Mouse (Mus musculus) heart, embryonic 12.5 days (tissue): ENCODE measurements around the gene Trpv4. TPM values are rescaled to one million over a fixed set of nuclear protein-coding genes. Genes with fewer than 3 reads are reported as not detected.

Experiments
- ATAC-seq: fragments of 200-750 bp; cut with Nextera tagmentation; 2 replicates; pipeline ENCODE4 v1.8.0; 2017; ENCODE audit warnings: moderate TSS enrichment, moderate library complexity; ENCODE audit not compliant: insufficient number of reproducible peaks, low FRiP score
- H3K27ac ChIP-seq: fragments of 300-500 bp; sonication (generic); 2 replicates; pipeline ENCODE4 v1.5.1; 2016; ENCODE audit warnings: mild to moderate bottlenecking, moderate library complexity; ENCODE audit not compliant: poor library complexity, severe bottlenecking
- H3K27me3 ChIP-seq: fragments of 300-500 bp; sonication (generic); replicated peaks from 2 replicates; pipeline ENCODE4 v1.6.1; 2016; ENCODE audit warnings: mild to moderate bottlenecking, moderate library complexity
- H3K36me3 ChIP-seq: fragments of 300-500 bp; sonication (generic); 2 replicates; pipeline ENCODE4 v1.6.1; 2016; ENCODE audit warnings: mild to moderate bottlenecking, moderate library complexity
- H3K4me1 ChIP-seq: fragments of 300-500 bp; sonication (generic); replicated peaks from 2 replicates; pipeline ENCODE4 v1.6.1; 2016; ENCODE audit warnings: mild to moderate bottlenecking
- H3K4me2 ChIP-seq: fragments of 300-500 bp; sonication (generic); 2 replicates; pipeline ENCODE4 v1.6.1; 2016; ENCODE audit warnings: mild to moderate bottlenecking, moderate library complexity
- H3K4me3 ChIP-seq: fragments of 300-500 bp; sonication (generic); 2 replicates; pipeline ENCODE4 v1.5.1; 2016; ENCODE audit warnings: mild to moderate bottlenecking
- H3K9ac ChIP-seq: fragments of 300-500 bp; sonication (generic); 2 replicates; pipeline ENCODE4 v1.6.1; 2016; ENCODE audit warnings: mild to moderate bottlenecking, moderate library complexity
- H3K9me3 ChIP-seq: fragments of 300-500 bp; sonication (generic); replicated peaks from 2 replicates; pipeline ENCODE4 v1.6.1; 2016; ENCODE audit warnings: mild to moderate bottlenecking, moderate library complexity
- WGBS: fragments of 180-500 bp; shearing (Covaris S2); methylation state at CpG from one replicate; pipeline ENCODE4 v1.1.7; 2016; 5-methylcytosine and 5-hydroxymethylcytosine counted together
- polyA plus RNA-seq: library from polyadenylated mRNA; unstranded; fragments of >200 nt; fragmentation: Nextera tagmentation; extraction: Ambion mirVana; gene quantifications from 2 replicates; pipeline ENCODE4 v1.2.1, GENCODE M21; 2016

The Trpv4 gene
- polyA plus RNA-seq, 1 experiment from 2014 or later: 0.95 TPM

GRCm38 (mm10) chr5:114588416-114588815 is 69.8 kb downstream of the Trpv4 start:
- 45% methylated on average over 10 of the region's 10 CpGs for WGBS
- Histone ChIP-seq H3K4me3 (no peak overlapping the region), H3K36me3 (no peaks in the 10 kb centered on the region), H3K27ac (no peak overlapping the region), H3K9me3 (no peaks in the 10 kb centered on the region), H3K4me2 (no peak overlapping the region), H3K4me1 (peaks cover 36% of the 10 kb centered on the region), H3K9ac (no peak overlapping the region), H3K27me3 (peaks cover 53% of the 10 kb centered on the region)
- ATAC-seq: no peak

DNA sequence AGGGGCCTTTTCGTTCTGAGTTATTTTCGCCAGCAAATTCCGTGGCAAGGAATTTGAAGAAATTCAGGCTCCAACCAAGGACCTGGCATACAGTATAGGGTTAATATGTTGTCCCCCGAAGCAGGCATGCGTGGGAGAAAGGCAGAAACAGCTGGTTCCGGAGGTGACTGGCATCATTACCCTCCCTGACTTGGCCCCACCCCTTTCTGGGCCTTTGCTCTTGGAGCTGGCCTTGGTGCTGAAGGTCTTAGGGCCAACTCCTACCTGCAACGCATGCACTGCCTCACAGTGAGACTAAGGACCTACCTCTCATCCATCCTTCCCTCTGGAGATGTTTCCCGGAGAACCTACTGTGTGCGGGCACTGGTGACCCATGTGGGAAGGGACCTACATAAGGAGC is 70.3 kb downstream of the Trpv4 start:
- peaks cover 53% of the 10 kb centered on the region for H3K27me3 ChIP-seq
- no peak overlapping the region for H3K4me2 ChIP-seq
- H3K27ac ChIP-seq: no peak overlapping the region
- WGBS: 37% methylated on average over 9 of the region's 9 CpGs
- no peaks in the 10 kb centered on the region for H3K9me3 ChIP-seq
- no peak for ATAC-seq
- no peaks in the 10 kb centered on the region for H3K36me3 ChIP-seq
- peaks cover 36% of the 10 kb centered on the region for H3K4me1 ChIP-seq
- H3K4me3 ChIP-seq: no peak overlapping the region
- H3K9ac ChIP-seq: no peak overlapping the region

DNA sequence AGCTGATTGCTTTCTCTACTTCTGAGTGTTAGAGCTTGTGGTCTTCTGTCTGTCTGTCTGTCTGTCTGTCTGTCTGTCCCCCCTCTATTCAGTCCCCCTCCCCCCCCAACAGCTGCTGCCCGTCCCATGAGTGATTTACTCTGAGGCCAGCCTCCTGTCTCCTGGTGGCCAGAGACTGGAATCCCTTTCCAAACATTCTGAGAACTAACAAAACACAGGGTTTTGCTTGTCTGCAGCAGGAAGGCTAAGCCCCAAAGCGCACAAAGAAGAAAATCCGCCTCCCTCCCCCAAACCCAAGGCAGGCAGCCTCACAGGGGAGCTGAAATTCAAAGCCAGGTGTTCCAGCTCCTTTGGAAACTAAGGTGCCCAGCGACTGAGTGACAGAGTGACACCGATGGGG is 72.5 kb downstream of the Trpv4 start:
- peaks cover 17% of the 10 kb centered on the region for H3K4me1 ChIP-seq
- no peak overlapping the region for H3K27ac ChIP-seq
- no peaks in the 10 kb centered on the region for H3K36me3 ChIP-seq
- 20% methylated on average over 5 of the region's 5 CpGs for WGBS
- ATAC-seq: no peak
- H3K9ac ChIP-seq: no peak overlapping the region
- H3K9me3 ChIP-seq: no peaks in the 10 kb centered on the region
- no peak overlapping the region for H3K4me3 ChIP-seq
- H3K27me3 ChIP-seq: peaks cover 43% of the 10 kb centered on the region
- no peak overlapping the region for H3K4me2 ChIP-seq

- 0 out of 2 replicates have a peak, but pooled peaks cover 6% of the 10 kb centered on the region for H3K4me1 ChIP-seq
- no peak overlapping the region for H3K4me3 ChIP-seq
- 69% methylated on average over 14 of the region's 14 CpGs for whole genome bisulfite sequencing
- peaks cover 42% of the 10 kb centered on the region for H3K27me3 ChIP-seq
- H3K9ac ChIP-seq: no peak overlapping the region
- H3K36me3 ChIP-seq: no peaks in the 10 kb centered on the region
- no peak overlapping the region for H3K4me2 ChIP-seq
- no peak overlapping the region for H3K27ac ChIP-seq
- no peaks in the 10 kb centered on the region for H3K9me3 ChIP-seq
- ATAC-seq: no peak
Observed at GRCm38 (mm10) chr5:114584293-114585104, 73.7 kb downstream of the Trpv4 start.

DNA sequence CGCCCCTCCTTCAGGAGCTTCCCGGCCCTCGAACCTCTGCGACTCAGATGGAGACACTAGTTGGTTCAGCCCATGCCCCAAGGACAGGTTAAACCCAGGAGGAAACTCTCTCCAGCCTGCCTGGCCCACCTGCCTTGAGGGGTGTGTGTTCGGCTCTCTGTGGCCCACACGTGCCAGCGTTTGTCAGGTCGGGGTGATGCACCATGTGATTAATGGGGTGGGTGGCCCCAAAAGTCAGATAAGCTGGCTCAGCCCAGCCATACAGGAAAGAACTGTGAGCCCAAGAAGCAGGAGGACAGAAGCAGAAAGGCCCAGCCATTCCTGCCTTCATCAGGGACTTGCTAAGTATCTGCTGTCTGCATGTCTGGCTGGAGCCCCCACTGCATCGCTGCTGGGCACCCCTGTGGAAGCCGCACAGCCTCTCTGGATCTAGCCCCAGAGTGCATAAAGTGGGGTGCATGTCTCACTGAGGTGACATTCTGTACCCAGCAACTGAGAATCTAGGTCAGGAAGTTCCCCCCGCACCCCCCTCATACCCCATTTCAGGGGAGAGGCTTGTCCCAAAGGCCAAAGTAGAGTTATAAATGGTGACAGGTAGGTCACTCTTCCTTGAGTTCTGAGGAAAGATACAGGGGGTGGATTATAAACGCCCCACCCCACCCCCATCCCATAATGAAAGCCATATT is 74.6 kb downstream of the Trpv4 start:
- Histone ChIP-seq H3K4me3 (no peak overlapping the region), H3K27me3 (peaks cover 33% of the 10 kb centered on the region), H3K4me2 (no peak overlapping the region), H3K9ac (no peak overlapping the region), H3K9me3 (no peaks in the 10 kb centered on the region), H3K27ac (no peak overlapping the region), H3K36me3 (no peaks in the 10 kb centered on the region), H3K4me1 (0 out of 2 replicates have a peak, but pooled peaks cover 5% of the 10 kb centered on the region)
- ATAC-seq: no peak
- WGBS: 72% methylated on average over 12 of the region's 12 CpGs

GRCm38 (mm10) chr5:114583046-114583445 is 75.2 kb downstream of the Trpv4 start:
- Histone ChIP-seq H3K4me2 (no peak overlapping the region), H3K36me3 (no peaks in the 10 kb centered on the region), H3K27ac (no peak overlapping the region), H3K9me3 (no peaks in the 10 kb centered on the region), H3K27me3 (peaks cover 29% of the 10 kb centered on the region), H3K9ac (no peak overlapping the region), H3K4me1 (0 out of 2 replicates have a peak, but pooled peaks cover 5% of the 10 kb centered on the region), H3K4me3 (no peak overlapping the region)
- no peak for ATAC-seq
- 69% methylated on average over 3 of the region's 3 CpGs for WGBS

- ATAC-seq: no peak
- Histone ChIP-seq H3K4me3 (no peak overlapping the region), H3K27ac (no peak overlapping the region), H3K36me3 (no peaks in the 10 kb centered on the region), H3K9me3 (no peaks in the 10 kb centered on the region), H3K4me1 (peaks cover 5% of the 10 kb centered on the region; the same call in 1 of the 2 replicates), H3K4me2 (no peak overlapping the region), H3K9ac (no peak overlapping the region), H3K27me3 (peaks cover 25% of the 10 kb centered on the region)
- WGBS: 81% methylated on average over 12 of the region's 12 CpGs
Observed at GRCm38 (mm10) chr5:114581486-114581885, 76.7 kb downstream of the Trpv4 start.

GRCm38 (mm10) chr5:114579714-114580357 is 78.4 kb downstream of the Trpv4 start:
- Histone ChIP-seq H3K27ac (no peak overlapping the region), H3K4me2 (no peak overlapping the region), H3K27me3 (peaks cover 17% of the 10 kb centered on the region), H3K4me1 (peaks cover 13% of the 10 kb centered on the region), H3K9ac (no peak overlapping the region), H3K36me3 (no peaks in the 10 kb centered on the region), H3K9me3 (no peaks in the 10 kb centered on the region), H3K4me3 (no peak overlapping the region)
- no peak for ATAC-seq
- 59% methylated on average over 8 of the region's 8 CpGs for WGBS

DNA sequence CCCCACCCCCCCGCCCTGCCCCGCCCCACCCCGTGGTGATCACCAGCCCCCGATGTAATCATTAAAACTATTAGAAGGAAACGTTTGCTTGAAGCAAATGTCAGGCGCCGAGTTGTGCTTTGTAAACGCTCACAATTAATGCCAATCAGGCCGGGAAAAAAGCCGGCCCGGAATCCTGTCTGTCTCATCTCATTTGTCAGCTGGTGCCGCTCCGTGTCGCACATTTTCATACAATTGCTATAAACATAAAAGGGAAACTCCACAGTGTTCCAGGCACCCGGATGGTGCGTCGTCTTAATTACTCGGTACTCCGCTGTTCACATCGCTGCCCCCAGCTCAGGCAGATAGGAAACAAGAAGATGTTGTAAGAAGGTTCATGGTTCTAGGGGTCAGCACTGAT is 79.9 kb downstream of the Trpv4 start:
- H3K9ac ChIP-seq: no peak overlapping the region
- H3K36me3 ChIP-seq: no peaks in the 10 kb centered on the region
- no peak overlapping the region for H3K4me2 ChIP-seq
- no peaks in the 10 kb centered on the region for H3K9me3 ChIP-seq
- H3K4me3 ChIP-seq: no peak overlapping the region
- no peak overlapping the region for H3K27ac ChIP-seq
- ATAC-seq: no peak
- 75% methylated on average over 20 of the region's 20 CpGs for WGBS
- peaks cover 21% of the 10 kb centered on the region for H3K27me3 ChIP-seq
- H3K4me1 ChIP-seq: peaks cover 26% of the 10 kb centered on the region

DNA sequence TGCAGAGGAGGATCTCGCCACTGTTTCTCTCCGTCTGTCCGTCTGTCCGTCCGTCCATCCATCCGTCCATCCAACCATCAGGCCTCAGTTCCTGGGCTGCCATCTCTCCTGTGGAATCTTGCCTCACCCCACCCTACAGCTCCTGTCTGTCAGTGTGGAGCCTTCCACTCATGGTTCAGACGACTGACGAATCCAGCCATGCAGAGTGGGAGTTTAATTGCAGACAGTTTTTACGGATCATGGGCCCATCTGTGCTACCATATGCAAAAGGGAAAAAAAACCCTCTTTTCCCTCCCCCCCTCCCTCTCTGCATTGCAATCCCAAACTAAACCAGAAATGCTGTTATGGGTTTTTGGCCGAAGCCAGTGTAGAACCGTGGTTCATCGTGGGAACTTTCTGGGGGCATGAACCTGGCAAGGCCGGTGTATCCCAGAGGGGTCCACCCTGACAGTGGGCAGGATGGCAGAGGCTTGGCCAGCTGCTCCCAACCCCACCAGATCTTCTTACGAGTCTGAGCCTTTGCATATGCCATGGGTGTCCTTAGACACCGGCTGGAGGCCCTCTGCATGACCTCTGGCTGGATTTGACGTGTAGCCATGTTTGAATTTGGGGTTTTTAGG is 82.1 kb downstream of the Trpv4 start:
- Histone ChIP-seq H3K4me1 (peaks cover 33% of the 10 kb centered on the region), H3K27me3 (peaks cover 44% of the 10 kb centered on the region)
- 85% methylated on average over 16 of the region's 16 CpGs for WGBS

GRCm38 (mm10) chr5:114575530-114575929 is 82.7 kb downstream of the Trpv4 start:
- Histone ChIP-seq H3K4me2 (no peak overlapping the region), H3K27me3 (peaks cover 50% of the 10 kb centered on the region), H3K4me1 (peaks cover 39% of the 10 kb centered on the region), H3K36me3 (no peaks in the 10 kb centered on the region), H3K4me3 (no peak overlapping the region), H3K9me3 (no peaks in the 10 kb centered on the region), H3K27ac (no peak overlapping the region), H3K9ac (no peak overlapping the region)
- WGBS: 80% methylated on average over 7 of the region's 7 CpGs
- no peak for ATAC-seq

More for the DNA sequence above, 82.1 kb downstream of the Trpv4 start:
- Histone ChIP-seq H3K36me3 (no peaks in the 10 kb centered on the region), H3K9ac (no peak overlapping the region), H3K4me2 (no peak overlapping the region), H3K9me3 (no peaks in the 10 kb centered on the region), H3K27ac (no peak overlapping the region), H3K4me3 (no peak overlapping the region)
- ATAC-seq: no peak
